Mouse (Mus musculus): ENCODE results near the gene Ddc.

Gene Ddc

DNA sequence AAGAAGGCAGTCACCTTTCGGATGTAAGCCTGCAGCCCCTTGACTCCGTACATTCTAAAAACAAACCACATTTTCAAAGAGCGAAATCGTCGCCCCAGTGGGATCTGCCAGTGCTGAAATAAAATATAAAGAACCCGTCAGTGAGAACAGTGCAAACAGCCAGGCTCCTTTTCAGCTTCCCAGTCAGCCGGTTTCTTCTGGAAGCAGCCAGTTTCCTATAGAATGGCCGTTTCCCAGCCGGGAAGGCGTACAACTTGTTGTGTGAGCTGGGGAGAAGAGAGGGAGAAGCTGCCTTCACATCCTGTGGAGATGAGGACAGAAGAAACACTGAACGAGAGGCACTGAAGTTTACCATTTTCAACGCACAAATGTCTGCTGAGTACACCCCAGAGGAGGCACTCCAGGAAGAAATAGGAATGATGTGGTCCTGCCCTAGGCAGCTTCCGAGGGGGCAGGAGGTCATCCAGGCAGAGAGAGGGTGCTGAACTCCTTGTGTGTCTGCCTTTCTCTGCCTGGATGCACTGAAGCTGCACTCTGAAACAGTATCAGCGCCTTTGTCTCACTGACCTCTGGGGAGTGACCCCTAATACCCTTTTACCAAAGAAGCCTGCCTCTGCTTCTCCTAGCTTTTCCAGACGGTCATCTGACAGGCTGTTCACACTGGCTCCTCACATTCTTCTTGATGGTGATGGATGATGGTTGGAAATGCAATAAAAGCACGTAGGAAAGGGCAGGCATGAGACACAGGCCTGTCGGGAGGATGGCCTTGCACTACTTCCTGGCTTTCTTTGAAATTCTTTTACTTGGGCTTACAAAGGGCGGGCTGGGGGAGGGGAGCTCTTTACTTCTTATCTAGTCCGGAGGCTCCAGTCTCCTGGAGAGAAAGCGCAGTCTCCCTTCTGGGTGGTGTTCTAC lies 75.5 kb downstream of the Ddc start:
- no peak for DNase-seq

DNA sequence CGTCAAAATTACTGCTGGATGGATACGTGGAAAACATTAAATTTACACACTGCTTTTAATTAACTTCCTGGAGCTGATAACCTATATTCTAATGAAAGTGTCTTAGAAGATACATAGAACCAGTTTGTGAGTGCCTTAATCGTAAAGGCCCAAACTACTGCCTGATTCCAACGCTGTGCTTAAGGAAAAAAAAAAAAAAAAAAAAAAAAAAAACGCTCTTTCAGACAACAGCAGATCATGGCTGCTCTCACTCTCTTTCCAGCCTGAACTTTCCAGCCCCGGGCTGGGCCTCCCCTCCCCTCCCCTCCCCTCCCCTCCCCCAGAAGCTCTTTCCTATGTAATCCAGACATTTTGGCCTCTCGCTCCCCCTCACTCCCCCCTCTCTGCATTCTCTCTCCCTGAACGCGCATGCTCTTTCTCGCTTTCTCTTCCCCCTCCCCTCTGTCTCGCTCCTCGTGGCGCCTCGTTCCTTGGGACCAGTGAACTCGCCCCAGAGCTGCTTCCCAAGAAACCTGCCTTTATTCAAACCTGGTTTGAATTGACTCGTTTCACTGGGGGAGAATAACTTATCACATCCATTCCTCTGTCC lies 76.5 kb downstream of the Ddc start:
- no peak for DNase-seq

DNA sequence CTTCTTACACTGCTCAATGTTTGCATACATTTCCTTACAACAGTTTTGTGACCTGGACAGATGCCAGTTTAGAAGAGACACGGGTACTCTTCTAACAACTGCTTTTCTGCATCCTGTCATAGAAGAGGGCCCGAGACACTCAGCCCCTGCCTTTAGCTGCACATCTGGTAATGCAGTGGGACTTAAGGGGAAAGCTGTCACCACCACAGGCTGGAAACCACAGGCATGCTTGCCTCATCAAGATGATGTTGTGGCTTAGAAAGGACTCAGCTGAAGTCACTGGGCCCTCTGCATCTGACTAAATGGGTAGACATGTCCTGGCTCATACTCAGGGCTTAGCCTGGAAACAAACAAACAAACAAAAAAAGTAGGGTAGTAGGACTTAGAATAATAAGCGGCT lies 77.2 kb downstream of the Ddc start:
- no peak for DNase-seq

DNA sequence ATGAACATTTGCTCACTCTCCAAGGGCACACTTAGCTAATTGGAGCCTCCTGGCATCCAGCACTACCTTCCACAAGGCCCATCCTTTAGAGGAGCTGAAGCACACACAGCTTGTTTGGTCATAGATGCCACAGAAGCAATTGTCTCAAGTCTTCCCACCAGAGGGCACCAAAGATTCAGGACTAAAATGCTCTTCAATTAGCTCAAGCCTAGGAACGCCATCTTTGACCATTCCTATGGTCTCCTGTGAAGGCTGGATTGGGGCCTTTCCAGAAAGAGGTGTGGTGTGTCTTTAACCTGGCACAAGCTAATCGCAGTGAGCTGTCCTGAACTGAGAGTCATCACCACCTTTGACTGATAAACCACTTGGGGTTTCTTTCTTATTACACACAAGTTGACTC lies 77.7 kb downstream of the Ddc start:
- DNase-seq, result peak in 1 of 2 experiments; percentile 43

DNA sequence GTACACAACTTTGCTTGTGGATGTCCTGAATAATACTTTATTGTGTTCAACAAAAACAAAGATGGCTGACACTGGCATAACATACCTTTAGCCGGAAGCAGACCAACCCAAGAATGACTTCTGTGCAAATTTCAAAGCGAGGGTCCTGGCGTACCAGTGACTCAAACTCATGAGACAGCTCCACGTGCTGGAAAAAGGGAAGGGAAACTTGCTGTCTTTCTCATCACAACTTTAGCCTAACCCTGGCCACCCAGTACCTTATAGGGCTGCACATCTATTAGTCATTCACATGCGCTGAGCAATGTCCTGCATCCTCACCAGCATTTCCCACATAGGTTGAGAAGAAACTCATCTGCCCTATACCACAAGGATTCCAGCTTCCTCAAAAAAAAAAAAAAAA lies 78.7 kb downstream of the Ddc start:
- DNase-seq, result no peak

DNA sequence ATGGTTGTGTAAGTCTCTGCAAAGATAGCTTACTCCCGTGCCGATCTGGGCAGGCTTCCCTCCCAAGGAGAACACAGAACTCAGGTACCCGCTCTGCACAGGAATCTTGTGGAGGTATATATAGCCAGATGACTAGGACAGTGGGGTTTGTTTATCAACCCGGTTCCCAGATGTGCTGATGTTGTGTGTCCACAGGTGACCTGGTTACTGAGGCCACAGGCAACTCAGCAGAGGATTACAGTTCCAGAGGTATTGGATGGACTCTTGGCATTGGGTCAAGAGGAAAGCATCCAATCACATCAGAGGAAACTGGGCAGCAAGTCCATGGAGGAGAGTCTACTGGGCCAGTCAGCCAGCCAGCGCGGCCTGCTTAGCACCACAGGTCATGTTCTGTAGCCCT lies 79.1 kb downstream of the Ddc start:
- DNase-seq, result no peak

DNA sequence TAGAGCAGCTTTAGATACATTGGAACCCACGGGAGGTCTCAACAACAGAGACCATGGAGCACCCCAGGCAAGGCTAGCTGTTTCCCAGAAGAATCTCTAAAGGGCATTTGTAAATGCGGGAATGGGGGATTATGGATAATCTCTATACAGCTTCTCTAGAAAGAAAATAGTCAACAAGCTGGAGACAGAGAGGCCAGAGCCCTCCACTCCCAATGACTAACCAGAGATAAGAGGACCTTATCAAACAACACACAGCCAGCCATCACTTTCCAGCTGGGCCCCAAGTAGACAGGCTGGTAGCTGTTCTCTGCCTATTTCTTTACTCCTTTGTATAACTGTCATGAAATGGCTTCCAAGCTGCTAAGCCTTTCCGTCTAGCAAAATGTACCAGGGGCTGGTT lies 82.2 kb downstream of the Ddc start:
- no peak for DNase-seq

DNA sequence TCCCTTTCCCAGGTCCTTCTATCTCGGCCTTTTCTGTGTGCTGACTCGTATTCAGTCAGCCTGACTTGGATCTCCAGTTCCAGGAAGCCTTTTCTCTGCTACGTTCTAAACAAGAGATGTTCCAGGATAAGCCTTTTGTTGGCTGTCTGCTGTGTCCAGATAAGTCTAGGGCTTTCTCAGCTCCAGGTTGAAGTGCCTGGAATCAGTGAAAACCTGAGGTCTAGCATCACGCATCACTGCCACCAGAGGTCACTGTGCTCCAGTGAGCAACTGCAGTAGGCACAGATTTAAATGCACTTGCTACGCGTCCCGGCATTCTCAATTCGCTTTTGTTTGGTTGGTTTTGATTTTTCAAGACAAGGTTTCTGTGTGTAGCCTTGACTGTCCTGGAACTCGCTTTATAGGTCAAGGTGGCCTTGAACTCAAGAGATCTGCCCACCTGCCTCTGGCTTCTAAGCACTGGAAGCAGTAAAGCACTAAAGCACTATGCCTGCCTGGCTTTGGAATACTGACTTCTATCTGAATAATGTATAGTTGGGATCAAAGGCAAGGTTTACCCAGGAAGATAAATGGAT lies 86.0 kb downstream of the Ddc start:
- DNase-seq, result peak; percentile 22 to 39

DNA sequence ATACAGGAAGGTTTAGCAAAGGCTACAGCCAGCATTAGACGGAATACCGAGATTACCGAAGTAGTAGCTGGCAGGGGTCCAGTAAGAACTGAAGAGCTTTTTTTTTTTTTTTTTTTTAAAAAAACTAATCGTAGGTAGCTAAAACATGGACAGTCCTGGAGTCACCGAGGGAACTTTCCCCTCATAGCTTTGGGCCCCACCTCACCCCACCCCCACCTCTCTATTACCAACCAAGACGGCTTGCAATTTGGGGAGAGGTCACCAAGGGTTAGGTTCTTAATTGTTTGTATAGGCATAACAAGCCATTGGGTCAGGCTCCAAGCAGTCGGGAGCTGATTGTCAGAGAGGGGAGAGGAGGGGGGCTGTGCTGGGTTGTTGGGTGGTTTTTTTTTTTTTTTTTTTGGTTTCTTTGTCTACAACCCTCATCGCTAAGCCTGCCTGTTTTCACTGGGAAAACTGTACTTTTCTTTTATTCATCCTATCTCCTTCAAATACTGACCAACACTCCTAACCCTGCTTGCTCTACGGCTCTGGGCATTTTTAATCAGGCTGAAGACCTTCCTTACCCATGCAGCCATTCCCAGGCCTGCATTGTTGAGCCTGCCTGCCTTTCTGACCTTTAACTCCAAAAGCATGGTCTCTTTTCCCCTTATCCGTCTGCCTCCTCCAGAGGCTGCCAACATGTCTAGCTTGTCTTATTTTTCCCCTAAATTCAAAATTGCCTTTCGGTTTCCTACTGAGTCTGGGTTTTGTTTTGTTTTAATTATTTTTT lies 88.4 kb downstream of the Ddc start:
- no peak for DNase-seq

DNA sequence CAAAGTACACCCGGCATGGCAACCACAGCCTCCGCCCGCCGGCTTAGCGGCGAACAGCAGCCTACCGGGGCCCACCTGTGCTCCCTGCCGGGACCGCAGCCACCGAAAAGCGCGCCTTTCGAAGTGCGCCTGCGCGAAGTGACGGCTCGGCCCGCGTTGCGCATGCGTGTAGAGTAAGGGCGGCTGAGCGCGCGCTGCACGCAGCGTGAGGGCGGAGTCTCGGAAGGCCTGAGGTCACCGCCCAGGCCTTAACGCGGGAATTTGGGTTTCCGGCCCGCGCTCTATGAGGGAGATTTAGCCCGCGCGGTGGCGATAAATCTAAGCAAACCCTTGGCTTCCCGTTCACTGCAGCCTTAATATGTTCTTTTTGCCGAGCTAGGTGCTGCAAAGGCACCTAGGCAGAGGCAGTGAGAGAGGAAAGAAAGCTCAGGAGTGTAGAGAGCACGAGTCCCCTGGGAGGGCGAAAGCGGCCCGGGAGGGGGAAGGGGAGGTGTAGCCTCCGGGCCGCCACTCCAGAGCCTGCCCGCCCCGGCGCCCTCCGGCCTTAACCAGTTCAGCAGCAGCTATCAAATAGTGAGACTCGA lies 89.0 kb downstream of the Ddc start, which contains the start of gene Fignl1:
Fignl1 (minus strand) TSS at position 143 of the 584 bp plus-strand sequence.
- peak; percentile 95 for DNase-seq

DNA sequence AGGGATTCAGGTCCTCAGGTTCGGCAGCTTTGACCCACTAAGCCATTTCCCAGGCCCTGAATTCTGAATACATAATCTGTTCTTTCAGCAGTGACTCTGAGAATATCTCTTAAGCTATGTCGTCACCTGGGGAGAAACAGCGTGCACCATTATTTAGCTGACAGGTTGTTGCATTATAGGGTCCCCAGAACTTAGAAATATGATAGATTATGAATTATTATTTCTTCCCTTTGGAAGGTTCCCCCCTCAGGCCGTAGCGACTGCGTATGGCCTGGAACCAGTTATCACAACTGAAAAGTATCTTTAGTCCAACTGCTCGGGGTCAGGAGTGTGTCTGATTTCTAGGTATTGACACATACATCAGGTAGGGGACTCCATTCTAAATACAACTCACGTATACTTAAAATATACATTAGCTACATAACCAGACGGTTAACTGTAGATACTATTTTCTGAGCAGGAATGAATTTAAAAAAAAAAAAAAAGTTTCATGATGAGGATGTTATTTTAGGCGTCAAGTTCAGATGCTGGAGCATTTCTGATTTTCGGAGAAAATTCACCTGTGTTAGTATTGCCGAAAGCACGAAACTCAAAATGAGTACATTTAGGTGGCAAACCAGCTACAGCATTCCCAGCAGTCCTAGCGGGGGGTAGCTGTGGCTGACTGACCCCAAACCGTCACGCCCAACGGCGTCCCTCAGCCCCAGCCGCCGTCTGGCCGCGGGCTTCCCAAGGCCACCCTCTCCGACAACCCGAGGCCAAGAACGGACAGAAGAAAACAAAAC lies 89.7 kb downstream of the Ddc start:
- DNase-seq, result no peak

DNA sequence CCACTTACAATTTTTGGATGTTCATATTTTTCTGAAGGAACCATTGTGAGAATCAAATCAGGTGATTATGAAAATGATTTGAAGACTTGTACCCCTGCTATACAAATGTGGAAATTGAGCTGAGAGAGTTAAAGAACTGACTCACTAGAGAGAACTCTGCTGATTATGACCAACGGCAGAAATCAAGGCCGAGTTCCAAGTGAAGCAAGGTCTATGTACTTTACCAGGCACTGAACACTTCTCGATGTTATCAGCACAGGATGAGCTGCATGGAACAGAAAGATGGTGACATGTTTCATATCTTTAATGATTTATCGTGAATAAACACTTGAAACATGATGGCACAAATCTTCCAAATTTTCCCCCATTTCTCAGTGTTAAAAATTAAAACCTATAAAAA lies 92.0 kb downstream of the Ddc start:
- no peak for DNase-seq

DNA sequence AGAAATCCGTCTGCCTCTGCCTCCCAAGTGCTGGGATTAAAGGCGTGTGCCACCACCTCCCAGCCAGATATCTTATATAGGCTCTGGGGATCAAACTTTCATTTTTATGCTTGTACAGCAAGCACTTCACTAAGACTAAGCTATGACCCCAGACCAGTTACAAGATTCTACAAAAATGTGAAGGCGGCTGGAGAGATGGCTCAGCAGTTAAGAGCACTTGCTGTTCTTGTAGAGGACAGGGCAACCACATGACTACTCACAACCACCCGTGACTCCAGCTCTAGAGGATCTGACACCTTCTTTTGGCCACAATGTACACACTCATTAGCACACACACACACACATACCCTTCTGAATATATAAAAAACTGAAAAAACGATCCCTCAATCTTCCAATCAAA lies 93.5 kb downstream of the Ddc start:
- no peak for DNase-seq

DNA sequence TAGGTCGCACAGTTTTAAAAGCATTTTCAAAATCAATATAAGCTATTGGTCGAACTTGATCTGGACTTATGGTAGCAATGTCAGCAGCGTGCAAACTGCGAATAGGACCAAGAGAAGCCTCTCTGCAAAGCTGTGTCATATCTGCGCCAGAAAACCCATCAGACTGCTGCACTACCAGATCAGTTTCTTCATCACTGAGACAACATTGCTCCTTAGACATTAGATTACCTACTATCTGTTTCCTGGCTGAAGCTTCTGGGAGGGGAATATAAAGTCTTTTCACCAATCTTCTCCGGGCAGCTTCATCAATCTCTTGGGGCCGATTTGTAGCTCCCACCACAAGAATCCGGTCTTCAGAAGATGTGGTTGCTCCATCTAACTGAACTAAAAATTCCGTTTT lies 96.9 kb downstream of the Ddc start:
- DNase-seq, result no peak

DNA sequence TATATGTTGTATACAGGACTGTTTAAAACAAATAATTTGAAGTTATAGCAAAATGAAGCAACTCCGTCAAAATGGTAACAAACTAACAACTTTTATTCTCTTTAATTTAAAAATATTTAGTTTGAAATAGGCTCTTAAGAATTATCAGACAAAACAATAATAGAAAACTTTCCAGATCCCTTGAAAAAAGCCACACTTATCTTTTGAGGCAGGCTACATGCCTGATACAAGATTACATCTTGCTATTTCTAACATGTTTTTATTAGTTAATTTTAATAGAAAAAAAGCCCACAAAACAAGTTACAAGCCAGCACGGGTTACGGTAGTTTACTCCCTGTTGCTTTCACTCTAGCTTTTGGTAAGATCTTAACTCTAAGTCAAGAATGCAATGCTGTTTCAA lies 97.6 kb downstream of the Ddc start:
- DNase-seq, result no peak

DNA sequence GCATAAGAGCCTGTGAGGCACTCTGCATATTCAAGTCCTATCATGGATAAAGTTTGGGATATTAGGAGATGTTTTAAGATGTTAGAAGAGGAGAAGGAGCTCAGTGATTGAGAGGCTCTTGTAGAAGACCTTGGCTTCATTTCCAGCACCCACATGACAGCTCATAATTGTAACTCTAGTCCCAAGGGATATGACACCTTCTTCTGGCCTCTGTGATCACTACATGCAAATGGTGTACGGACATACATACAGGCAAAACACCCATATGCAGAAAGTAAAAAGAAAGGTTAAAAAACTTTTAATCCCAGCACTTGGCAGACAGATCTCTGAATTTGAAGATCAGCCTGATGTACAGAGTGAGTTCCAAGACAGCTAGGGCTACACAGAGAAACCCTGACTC lies 99.3 kb downstream of the Ddc start:
- DNase-seq, result no peak

DNA sequence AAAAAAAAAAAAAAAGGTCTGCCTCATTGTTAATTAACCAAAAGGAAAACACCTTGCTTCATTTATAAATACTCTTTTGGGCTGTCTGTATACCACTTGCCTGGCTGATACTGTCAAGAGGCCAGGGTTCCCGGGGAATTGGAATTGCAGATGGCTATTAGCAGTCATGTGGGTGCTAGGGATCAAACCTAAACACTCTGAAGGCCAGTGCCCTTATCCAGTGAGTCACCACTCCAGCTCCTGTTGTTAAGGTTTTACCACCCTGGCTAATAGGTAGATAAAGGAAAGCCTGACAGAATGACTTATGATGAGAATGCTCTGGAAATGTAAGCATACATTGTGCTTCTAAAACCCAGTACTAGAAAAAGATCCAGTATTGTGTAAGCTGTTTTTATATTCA lies 103.3 kb downstream of the Ddc start:
- no peak for DNase-seq

DNA sequence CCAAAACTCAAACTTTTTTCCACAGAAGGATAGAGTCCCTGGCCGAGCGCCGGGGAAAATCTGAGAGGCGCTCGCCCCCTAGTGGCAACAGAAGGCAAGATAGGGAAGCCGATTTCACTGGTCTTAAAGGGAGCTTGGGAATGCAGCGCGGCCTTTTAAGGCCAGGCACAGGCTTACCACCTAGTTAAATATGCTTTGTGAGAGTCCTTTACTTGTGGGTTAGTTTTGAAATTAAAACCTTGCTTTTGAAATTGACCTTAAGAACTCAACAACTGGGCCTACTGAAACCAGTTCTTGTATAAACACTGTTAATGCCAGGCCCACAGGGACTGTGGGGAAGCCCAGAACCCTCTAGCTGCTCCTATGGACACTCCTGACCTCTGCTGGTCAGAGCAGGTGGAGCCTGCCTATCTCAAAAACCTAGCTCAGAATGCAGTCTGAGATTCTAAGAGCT lies 109.4 kb downstream of the Ddc start:
- DNase-seq, result peak; percentile 40 to 62

DNA sequence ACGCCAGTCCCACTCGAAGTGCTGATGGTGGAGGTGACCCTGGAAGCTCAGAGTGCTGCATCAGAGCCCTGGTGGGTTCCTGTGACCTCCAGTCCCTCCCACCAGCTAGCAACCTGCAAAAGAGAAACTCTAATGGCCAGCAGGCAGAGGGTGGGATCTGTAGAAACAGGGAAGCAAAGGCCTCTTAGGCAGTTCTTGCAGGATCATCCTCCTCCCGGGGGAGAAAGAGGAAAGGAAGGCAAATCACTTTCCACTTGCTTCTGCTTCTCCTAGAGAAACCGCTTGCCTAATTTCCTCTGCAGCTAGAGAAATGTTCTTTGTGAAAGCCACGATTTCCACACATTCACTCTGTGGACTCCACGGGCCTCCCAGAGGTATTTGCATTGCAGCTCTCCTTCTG lies 112.5 kb downstream of the Ddc start:
- DNase-seq, result no peak

DNA sequence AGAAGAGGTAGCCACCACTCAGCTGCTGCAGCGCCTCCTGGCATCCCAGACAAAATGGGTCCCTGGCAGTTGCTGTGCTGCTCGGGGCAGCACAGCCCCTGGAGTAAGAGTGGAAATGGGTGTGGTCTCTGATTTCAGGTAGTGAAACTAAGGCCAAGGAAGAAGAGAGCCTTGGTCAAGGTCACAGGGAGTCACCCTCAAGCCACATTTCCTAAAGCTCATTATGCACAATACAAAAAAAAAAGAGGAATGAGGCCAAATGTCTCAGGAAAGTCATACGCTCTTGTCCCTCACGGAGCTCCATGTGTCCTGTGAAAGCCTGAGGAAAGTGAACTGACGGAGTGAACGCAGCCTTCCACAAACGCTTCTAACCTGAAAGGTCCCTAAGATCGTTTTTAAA lies 116.2 kb downstream of the Ddc start:
- DNase-seq, result no peak

DNA sequence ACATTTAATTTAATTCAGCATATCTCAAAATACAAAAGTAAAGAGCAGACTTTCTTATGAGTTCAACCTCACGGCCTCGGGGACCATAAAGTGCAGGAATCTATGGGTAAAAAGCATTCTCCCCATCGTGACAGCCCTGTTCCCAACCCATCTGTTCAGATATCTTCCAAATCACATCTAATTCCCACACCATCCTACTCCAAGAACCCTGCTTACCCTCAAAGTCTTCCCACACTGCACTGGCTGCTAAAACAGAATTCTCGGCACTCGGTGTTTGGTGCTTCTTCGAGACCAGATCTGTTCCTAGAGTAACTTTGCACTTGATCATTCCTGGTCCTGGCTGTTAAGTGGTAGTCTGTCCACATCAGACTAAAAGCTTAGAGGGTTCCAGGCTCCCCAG lies 119.6 kb downstream of the Ddc start:
- no peak for DNase-seq

DNA sequence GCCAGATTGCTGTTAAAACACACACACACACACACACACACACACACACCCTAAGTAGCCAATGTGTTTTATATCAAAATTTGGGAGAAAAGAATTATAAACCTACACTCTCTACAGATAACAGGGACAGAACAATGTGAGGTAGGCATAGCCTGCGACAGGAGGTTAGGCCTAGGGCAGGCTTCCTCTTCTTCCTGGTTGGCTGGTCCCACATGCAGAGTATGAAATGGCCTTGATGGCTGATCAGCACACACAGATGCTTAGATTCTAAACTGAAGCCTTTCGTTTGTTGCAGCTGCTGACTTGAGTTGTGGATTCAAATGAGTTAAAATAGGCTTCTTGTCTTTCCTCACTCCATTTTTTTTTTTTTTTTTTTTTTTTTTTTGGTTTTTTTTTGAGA lies 120.1 kb downstream of the Ddc start:
- DNase-seq, result no peak
